Mouse (Mus musculus) bone marrow macrophage, adult 2 months (primary cell): ENCODE data around the gene Ube3c.
"Not testable (repeated sequence)": the region's sequence is repeated elsewhere in the genome, so short reads cannot be mapped to it uniquely, and the experiment has no call there.

Experiments
- CTCF ChIP-seq: IDR thresholded peaks from 2 replicates; pipeline ENCODE4 v1.5.1; 2012; ENCODE audit warnings: low read depth, mild to moderate bottlenecking, low read length, moderate library complexity
- POLR2A ChIP-seq: IDR thresholded peaks from 2 replicates; pipeline ENCODE4 v1.6.1; 2012; ENCODE audit warnings: mild to moderate bottlenecking, low read depth, low read length, borderline replicate concordance

- TF ChIP-seq POLR2A, CTCF: not testable (repeated sequence)
Measured at GRCm38 (mm10) chr5:29592161-29592560, 23.1 kb downstream of the Ube3c start.
